Mouse (Mus musculus) thymus, adult 2 months (tissue): ENCODE measurements around the gene Zfp598. TPM values are rescaled to one million over a fixed set of nuclear protein-coding genes. Genes with fewer than 3 reads are reported as not detected.

Experiments
- DNase-seq: peaks from one replicate; pipeline ENCODE4 v3.0.0; 2021
- H3K27ac ChIP-seq: fragments of 200-500 bp; 2 replicates; pipeline ENCODE4 v1.5.1; 2012; ENCODE audit warnings: low read length, control low read depth; ENCODE audit not compliant: control insufficient read depth, insufficient read depth
- H3K27me3 ChIP-seq: fragments of 200-500 bp; 2 replicates; pipeline ENCODE4 v1.6.1; 2012; ENCODE audit warnings: mild to moderate bottlenecking, low read length, moderate library complexity, mixed read lengths; ENCODE audit not compliant: control insufficient read depth, insufficient read depth
- H3K36me3 ChIP-seq: fragments of 200-500 bp; 2 replicates; pipeline ENCODE4 v1.6.1; 2012; ENCODE audit warnings: mild to moderate bottlenecking, low read length, moderate library complexity; ENCODE audit not compliant: control insufficient read depth, insufficient read depth
- H3K4me1 ChIP-seq: fragments of 200-500 bp; replicated peaks from 2 replicates; pipeline ENCODE4 v1.6.1; 2012; ENCODE audit warnings: low read length; ENCODE audit not compliant: control insufficient read depth, insufficient read depth
- H3K4me3 ChIP-seq: fragments of 200-500 bp; 2 replicates; pipeline ENCODE4 v1.5.1; 2012; ENCODE audit warnings: mild to moderate bottlenecking, low read length, control low read depth, moderate library complexity; ENCODE audit not compliant: control insufficient read depth, insufficient read depth
- CTCF ChIP-seq: fragments of 200-500 bp; IDR thresholded peaks from 2 replicates; pipeline ENCODE4 v1.5.1; 2012; ENCODE audit warnings: mild to moderate bottlenecking, control low read depth, low read length, moderate library complexity, borderline replicate concordance; ENCODE audit not compliant: control insufficient read depth, poor library complexity, insufficient read depth; ENCODE audit errors: extremely low read depth
- POLR2A ChIP-seq: fragments of 200-500 bp; IDR thresholded peaks from 2 replicates; pipeline ENCODE4 v1.6.1; 2012; ENCODE audit warnings: mild to moderate bottlenecking, low read length, control low read depth, moderate library complexity; ENCODE audit not compliant: control insufficient read depth, poor library complexity, insufficient read depth; ENCODE audit errors: extremely low read depth
- WGBS: fragments of 180-500 bp; shearing (Covaris S2); methylation state at CpG from one replicate; pipeline ENCODE4 v1.1.7; 2018; 5-methylcytosine and 5-hydroxymethylcytosine counted together
- polyA plus RNA-seq: library from polyadenylated mRNA; depleted of rRNA; stranded (reverse); fragments of >200 nt; gene quantifications from 2 replicates; pipeline ENCODE4 v1.2.3, GENCODE M21; 2012

Gene Zfp598
- polyA plus RNA-seq, 1 experiment: 123 TPM

DNA sequence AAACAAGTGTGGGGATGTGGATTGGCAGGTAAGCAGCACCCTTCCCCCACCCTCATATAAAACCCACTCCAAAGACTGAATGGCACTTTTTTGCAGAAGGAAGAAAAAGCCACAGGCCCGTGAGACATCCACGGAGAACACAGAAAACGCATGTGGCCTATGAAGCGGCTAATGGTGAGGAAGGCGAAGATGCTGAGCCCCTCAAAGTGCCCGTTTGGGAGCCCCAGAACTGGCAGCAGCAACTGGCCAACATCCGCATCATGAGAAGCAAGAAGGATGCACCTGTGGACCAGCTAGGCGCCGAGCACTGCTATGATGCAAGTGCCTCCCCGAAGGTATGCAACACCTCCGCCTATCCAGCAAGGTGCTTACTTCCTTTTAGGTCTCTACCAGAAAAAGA, 35.7 kb upstream of the Zfp598 start:
- Histone ChIP-seq H3K27ac (no peak overlapping the region), H3K36me3 (no peaks in the 10 kb centered on the region), H3K4me3 (no peak overlapping the region), H3K4me1 (peaks cover 12% of the 10 kb centered on the region), H3K27me3 (no peaks in the 10 kb centered on the region)
- TF ChIP-seq CTCF (no peak), POLR2A (no peak)
- WGBS: 93% methylated on average over 11 of the region's 11 CpGs
- no peak for DNase-seq

DNA sequence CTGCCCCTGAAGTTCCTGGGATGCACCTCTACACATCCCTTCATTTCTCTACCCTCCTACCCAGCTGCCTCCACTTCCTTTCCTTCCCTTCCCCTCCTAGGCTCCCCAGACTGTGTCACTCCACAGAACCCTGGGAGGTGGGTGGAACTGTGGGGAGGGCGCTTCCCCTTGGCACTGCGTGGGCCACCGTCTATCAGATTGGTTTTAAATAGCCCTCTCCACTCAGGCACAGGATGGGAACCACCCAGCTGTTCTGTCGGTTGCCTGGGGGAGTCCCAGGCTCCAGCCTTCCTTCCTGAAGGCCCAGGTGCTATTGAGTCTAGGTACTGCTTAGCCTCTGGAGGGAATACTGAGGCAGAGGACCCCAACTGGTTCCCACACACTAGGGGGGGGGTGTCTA, 34.5 kb upstream of the Zfp598 start:
- Histone ChIP-seq H3K4me1 (peaks cover 12% of the 10 kb centered on the region), H3K27ac (no peak overlapping the region), H3K4me3 (no peak overlapping the region), H3K36me3 (no peaks in the 10 kb centered on the region), H3K27me3 (no peaks in the 10 kb centered on the region)
- WGBS: 70% methylated on average over 4 of the region's 4 CpGs
- TF ChIP-seq CTCF (no peak), POLR2A (no peak)
- DNase-seq: no peak

- Histone ChIP-seq H3K36me3 (no peaks in the 10 kb centered on the region), H3K27ac (no peak overlapping the region), H3K27me3 (no peaks in the 10 kb centered on the region), H3K4me1 (peaks cover 12% of the 10 kb centered on the region), H3K4me3 (no peak overlapping the region)
- 97% methylated on average over 5 of the region's 5 CpGs for WGBS
- TF ChIP-seq POLR2A (no peak), CTCF (no peak)
- no peak for DNase-seq
Measured at GRCm38 (mm10) chr17:24635694-24636093, 33.8 kb upstream of the Zfp598 start.

DNA sequence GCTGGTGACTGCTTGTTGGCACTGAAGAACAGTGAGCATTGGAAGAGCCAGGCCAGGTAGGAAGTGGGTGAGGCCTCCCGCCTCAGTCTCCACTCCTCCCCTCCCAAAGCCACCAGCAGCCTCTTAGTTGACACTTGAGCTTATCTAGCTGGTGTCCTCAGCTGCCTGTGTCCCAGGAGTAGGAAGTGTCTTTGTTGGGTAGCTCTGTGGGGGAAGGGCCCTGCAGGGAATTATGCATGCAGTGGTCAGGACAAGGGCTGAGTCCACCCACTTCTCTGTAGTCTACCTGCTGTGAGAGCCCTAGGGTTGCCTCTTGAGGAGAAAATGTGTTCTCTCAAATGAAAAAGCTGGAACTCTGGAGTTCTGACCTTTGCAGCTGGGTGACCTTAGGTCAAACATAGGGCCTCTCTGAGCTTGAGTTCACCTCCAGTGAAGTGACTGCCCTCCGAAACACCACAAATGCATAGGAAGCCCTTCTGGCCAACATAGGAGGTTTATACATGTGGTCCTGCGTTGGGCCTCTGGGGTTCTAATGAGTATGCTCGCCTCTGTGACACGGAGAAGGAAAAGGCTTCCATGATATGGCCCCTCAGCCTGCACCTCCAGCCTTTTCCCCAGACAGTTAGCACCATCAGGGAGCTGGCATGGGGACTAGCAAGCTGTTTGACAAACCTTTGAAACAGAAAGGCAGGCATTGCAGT, 32.6 kb upstream of the Zfp598 start:
- H3K27me3 ChIP-seq: no peaks in the 10 kb centered on the region
- peaks cover 9% of the 10 kb centered on the region for H3K4me1 ChIP-seq
- TF ChIP-seq POLR2A: no peak
- TF ChIP-seq CTCF: no peak
- no peaks in the 10 kb centered on the region for H3K36me3 ChIP-seq
- no peak overlapping the region for H3K4me3 ChIP-seq
- no peak for DNase-seq
- no peak overlapping the region for H3K27ac ChIP-seq
- 89% methylated on average over 5 of the region's 5 CpGs for WGBS

GRCm38 (mm10) chr17:24638214-24638613, 31.3 kb upstream of the Zfp598 start:
- no peak overlapping the region for H3K27ac ChIP-seq
- TF ChIP-seq CTCF (no peak), POLR2A (no peak)
- no peaks in the 10 kb centered on the region for H3K36me3 ChIP-seq
- DNase-seq: no peak
- no peaks in the 10 kb centered on the region for H3K27me3 ChIP-seq
- 93% methylated on average over 4 of the region's 4 CpGs for WGBS
- H3K4me1 ChIP-seq: peaks cover 2% of the 10 kb centered on the region; the same call in 1 of the 2 replicates
- no peak overlapping the region for H3K4me3 ChIP-seq

DNA sequence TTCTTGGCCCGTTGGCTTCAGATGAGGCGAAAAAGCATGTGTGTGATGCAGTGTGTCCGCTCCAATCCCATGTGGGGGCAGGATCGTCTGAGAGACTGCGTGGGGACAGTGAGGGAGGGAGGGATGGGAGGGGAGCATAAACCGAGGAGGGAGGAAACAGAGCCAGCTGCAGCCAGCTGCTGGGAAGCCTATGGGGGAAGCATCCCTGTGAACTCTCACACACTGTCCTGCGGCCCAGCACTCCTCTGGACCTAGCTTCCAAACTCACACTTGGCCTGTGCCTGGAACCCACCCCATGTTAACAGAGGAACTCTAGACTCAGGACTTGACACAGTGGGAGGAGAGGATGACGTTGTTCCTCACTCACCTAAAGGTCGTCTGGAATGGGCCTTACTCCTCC, 30.6 kb upstream of the Zfp598 start:
- Histone ChIP-seq H3K36me3 (no peaks in the 10 kb centered on the region), H3K27me3 (no peaks in the 10 kb centered on the region), H3K4me3 (no peak overlapping the region), H3K27ac (no peak overlapping the region), H3K4me1 (no peaks in the 10 kb centered on the region)
- DNase-seq: no peak
- 92% methylated on average over 9 of the region's 9 CpGs for WGBS
- TF ChIP-seq POLR2A: no peak
- TF ChIP-seq CTCF: no peak
